In genomic region chr10:68277671-68278151, GRCm38 (mm10) we compare ENCODE assay signal across 8 mouse cellular contexts. TPM values are rescaled to one million over a fixed set of nuclear protein-coding genes. Genes with fewer than 3 reads are reported as not detected.
DNase-seq lines count a peak whose midpoint lies in the region; ATAC-seq and TF ChIP-seq lines count a peak whose summit lies in the region.

No protein-coding gene starts in this region.

- DNase-seq in left cerebral cortex, adult 2 months (ENCODE audit: extremely low spot score in 1 of 2, low spot score in 2 of 2) = peak; percentile 27 to 35
- DNase-seq in left cerebral cortex, postnatal 4 days = no peak
- DNase-seq in cerebellum, adult 9-10 months = peak; percentile 70
- DNase-seq in gastrocnemius, postnatal 10 days = peak; percentile 27
- DNase-seq in induced T-regulatory cell, adult 2 months (ENCODE audit: low read depth) = peak; percentile 88
- peak; percentile 20 for DNase-seq in liver

- ATAC-seq in midbrain, embryonic 15.5 days (replicated peaks) = 0 out of 2 replicates have a peak, but pooled peaks have one; percentile 9
- ATAC-seq in stomach, embryonic 15.5 days (ENCODE audit: insufficient read depth, low FRiP score, low read depth) = no peak

- intact Hi-C loops in left cerebral cortex, adult 2 months (cut with DNase I) = loop anchor here (2.0 to 10.0 kb wide), 7 partner anchors 40 to 413 kb away; partner anchors contain the start of genes Cabcoco1 and Zfp365
- intact Hi-C loops in left cerebral cortex, postnatal 4 days (cut with DNase I) = loop anchor here (10.0 kb wide), 1 partner anchor 123 kb away; no protein-coding TSS in a partner anchor

- no peaks in the 10 kb centered on the region for H3K9me3 ChIP-seq in midbrain, embryonic 15.5 days
- no peaks in the 10 kb centered on the region for H3K9me3 ChIP-seq in stomach, embryonic 15.5 days

- H3K9ac ChIP-seq in midbrain, embryonic 15.5 days = peak overlapping the region; percentile 64
- peak overlapping the region; percentile 69 for H3K9ac ChIP-seq in stomach, embryonic 15.5 days

- under 1% methylated on average over 15 of the region's 15 CpGs for WGBS in midbrain, embryonic 15.5 days
- under 1% methylated on average over 15 of the region's 15 CpGs for WGBS in stomach, embryonic 15.5 days

- H3K27me3 ChIP-seq in midbrain, embryonic 15.5 days (replicated peaks) = no peaks in the 10 kb centered on the region
- no peaks in the 10 kb centered on the region for H3K27me3 ChIP-seq in stomach, embryonic 15.5 days (replicated peaks)

- peak overlapping the region; percentile 78 for H3K27ac ChIP-seq in left cerebral cortex, adult 2 months
- H3K27ac ChIP-seq in midbrain, embryonic 15.5 days = peak overlapping the region; percentile 90
- H3K27ac ChIP-seq in stomach, embryonic 15.5 days = peak overlapping the region; percentile 95

- no peak; the same call in 1 of the 2 replicates for TF ChIP-seq CTCF in left cerebral cortex, adult 2 months (IDR thresholded peaks at IDR 0.05)

- no peaks in the 10 kb centered on the region for H3K36me3 ChIP-seq in midbrain, embryonic 15.5 days (replicated peaks)
- 0 out of 2 replicates have a peak, but pooled peaks cover 5% of the 10 kb centered on the region for H3K36me3 ChIP-seq in stomach, embryonic 15.5 days

- H3K4me3 ChIP-seq in left cerebral cortex, adult 2 months = peak overlapping the region; percentile 84
- peak overlapping the region; percentile 71 for H3K4me3 ChIP-seq in midbrain, embryonic 15.5 days
- peak overlapping the region; percentile 69 for H3K4me3 ChIP-seq in stomach, embryonic 15.5 days (replicated peaks)

- H3K4me2 ChIP-seq in midbrain, embryonic 15.5 days = peak overlapping the region; percentile 79
- peak overlapping the region; percentile 66 for H3K4me2 ChIP-seq in stomach, embryonic 15.5 days

- peaks cover 42% of the 10 kb centered on the region for H3K4me1 ChIP-seq in midbrain, embryonic 15.5 days
- peaks cover 11% of the 10 kb centered on the region for H3K4me1 ChIP-seq in stomach, embryonic 15.5 days

RNA-seq across cellular contexts. Expression of gene Arid5b, which starts 0.8 kb away (rescaled TPM):
- 10 to 100 TPM; 32.3 to 38.3 TPM for total RNA-seq in left cerebral cortex, adult 2 months (2021)
- 10 to 100 TPM; 28.7 to 31.5 TPM for total RNA-seq in left cerebral cortex, postnatal 4 days (2021)
- total RNA-seq in gastrocnemius, postnatal 10 days (2021) = 10 to 100 TPM; 24.8 to 30.5 TPM
- polyA plus RNA-seq in midbrain, embryonic 15.5 days (2015; fragmentation: Nextera tagmentation; extraction: Ambion mirVana) = 19.0 and 19.5 TPM in 2 replicates
- polyA plus RNA-seq in stomach, embryonic 15.5 days (2015; fragmentation: Nextera tagmentation; extraction: Ambion mirVana) = 32.3 and 33.1 TPM in 2 replicates
